Mouse (Mus musculus): ENCODE data around the gene Gse1. TPM values are rescaled to one million over a fixed set of nuclear protein-coding genes. Genes with fewer than 3 reads are reported as not detected.

Gse1 gene
- polyA plus RNA-seq, 1 experiment: 14.8 TPM

GRCm38 (mm10) chr8:120595963-120596362, 367.7 kb downstream of the Gse1 start:
- TF ChIP-seq CTCF (conservative IDR thresholded peaks at IDR 0.05; ENCODE audit: insufficient read depth, insufficient read length, low read depth, low read length) (peak; percentile 80), POLR2A (IDR thresholded peaks at IDR 0.05; ENCODE audit: low read depth, low read length) (no peak)
- Histone ChIP-seq H3K27me3 (replicated peaks; ENCODE audit: control insufficient read depth, insufficient read depth, low read length) (no peaks in the 10 kb centered on the region), H3K27ac (ENCODE audit: insufficient read depth, low read depth, low read length) (no peak overlapping the region), H3K36me3 (ENCODE audit: control insufficient read depth, insufficient read depth, low read length) (no peaks in the 10 kb centered on the region), H3K4me3 (ENCODE audit: insufficient read depth, low read depth, low read length) (no peak overlapping the region), H3K4me1 (ENCODE audit: control insufficient read depth, insufficient read depth, low read length) (no peaks in the 10 kb centered on the region)
- WGBS: 13% methylated on average over 5 of the region's 5 CpGs
- DNase-seq: peak; percentile 67

- Histone ChIP-seq H3K27me3 (replicated peaks; ENCODE audit: control insufficient read depth, insufficient read depth, low read length) (no peaks in the 10 kb centered on the region), H3K4me1 (ENCODE audit: control insufficient read depth, insufficient read depth, low read length) (no peaks in the 10 kb centered on the region), H3K36me3 (ENCODE audit: control insufficient read depth, insufficient read depth, low read length) (no peaks in the 10 kb centered on the region), H3K27ac (ENCODE audit: insufficient read depth, low read depth, low read length) (no peak overlapping the region), H3K4me3 (ENCODE audit: insufficient read depth, low read depth, low read length) (no peak overlapping the region)
- no peak for DNase-seq
- whole genome bisulfite sequencing: 46% methylated on average over 24 of the region's 24 CpGs
- TF ChIP-seq CTCF (conservative IDR thresholded peaks at IDR 0.05; ENCODE audit: insufficient read depth, insufficient read length, low read depth, low read length): no peak
- TF ChIP-seq POLR2A (IDR thresholded peaks at IDR 0.05; ENCODE audit: low read depth, low read length): no peak
These were observed 370.3 kb downstream of the Gse1 start for GRCm38 (mm10) chr8:120598579-120598978.

- 52% methylated on average over 7 of the region's 7 CpGs for WGBS
- TF ChIP-seq POLR2A (IDR thresholded peaks at IDR 0.05; ENCODE audit: low read depth, low read length) (no peak), CTCF (conservative IDR thresholded peaks at IDR 0.05; ENCODE audit: insufficient read depth, insufficient read length, low read depth, low read length) (peak; percentile 88)
- Histone ChIP-seq H3K27me3 (replicated peaks; ENCODE audit: control insufficient read depth, insufficient read depth, low read length) (no peaks in the 10 kb centered on the region), H3K4me1 (ENCODE audit: control insufficient read depth, insufficient read depth, low read length) (no peaks in the 10 kb centered on the region), H3K4me3 (ENCODE audit: insufficient read depth, low read depth, low read length) (no peak overlapping the region), H3K36me3 (ENCODE audit: control insufficient read depth, insufficient read depth, low read length) (no peaks in the 10 kb centered on the region), H3K27ac (ENCODE audit: insufficient read depth, low read depth, low read length) (no peak overlapping the region)
- peak; percentile 90 for DNase-seq
These were observed 371.2 kb downstream of the Gse1 start for GRCm38 (mm10) chr8:120599504-120599903.

GRCm38 (mm10) chr8:120602672-120603071, 374.4 kb downstream of the Gse1 start:
- TF ChIP-seq POLR2A (IDR thresholded peaks at IDR 0.05; ENCODE audit: low read depth, low read length) (no peak), CTCF (conservative IDR thresholded peaks at IDR 0.05; ENCODE audit: insufficient read depth, insufficient read length, low read depth, low read length) (no peak)
- DNase-seq: no peak
- Histone ChIP-seq H3K4me3 (ENCODE audit: insufficient read depth, low read depth, low read length) (no peak overlapping the region), H3K4me1 (ENCODE audit: control insufficient read depth, insufficient read depth, low read length) (no peaks in the 10 kb centered on the region), H3K36me3 (ENCODE audit: control insufficient read depth, insufficient read depth, low read length) (no peaks in the 10 kb centered on the region), H3K27ac (ENCODE audit: insufficient read depth, low read depth, low read length) (no peak overlapping the region), H3K27me3 (replicated peaks; ENCODE audit: control insufficient read depth, insufficient read depth, low read length) (no peaks in the 10 kb centered on the region)
- 65% methylated on average over 6 of the region's 6 CpGs for WGBS

GRCm38 (mm10) chr8:120607460-120607859, 379.2 kb downstream of the Gse1 start:
- WGBS: 73% methylated on average over 9 of the region's 9 CpGs
- no peaks in the 10 kb centered on the region for H3K36me3 ChIP-seq (ENCODE audit: control insufficient read depth, insufficient read depth, low read length)
- H3K4me1 ChIP-seq (ENCODE audit: control insufficient read depth, insufficient read depth, low read length): no peaks in the 10 kb centered on the region
- TF ChIP-seq CTCF (conservative IDR thresholded peaks at IDR 0.05; ENCODE audit: insufficient read depth, insufficient read length, low read depth, low read length) (no peak), POLR2A (IDR thresholded peaks at IDR 0.05; ENCODE audit: low read depth, low read length) (no peak)
- no peaks in the 10 kb centered on the region for H3K27me3 ChIP-seq (replicated peaks; ENCODE audit: control insufficient read depth, insufficient read depth, low read length)
- no peak overlapping the region for H3K4me3 ChIP-seq (ENCODE audit: insufficient read depth, low read depth, low read length)
- no peak for DNase-seq
- no peak overlapping the region for H3K27ac ChIP-seq (ENCODE audit: insufficient read depth, low read depth, low read length)

- H3K27ac ChIP-seq (ENCODE audit: insufficient read depth, low read depth, low read length): no peak overlapping the region
- 10% methylated on average over 7 of the region's 7 CpGs for WGBS
- no peaks in the 10 kb centered on the region for H3K36me3 ChIP-seq (ENCODE audit: control insufficient read depth, insufficient read depth, low read length)
- no peaks in the 10 kb centered on the region for H3K4me1 ChIP-seq (ENCODE audit: control insufficient read depth, insufficient read depth, low read length)
- TF ChIP-seq POLR2A (IDR thresholded peaks at IDR 0.05; ENCODE audit: low read depth, low read length) (no peak), CTCF (conservative IDR thresholded peaks at IDR 0.05; ENCODE audit: insufficient read depth, insufficient read length, low read depth, low read length) (peak; percentile 84)
- no peak overlapping the region for H3K4me3 ChIP-seq (ENCODE audit: insufficient read depth, low read depth, low read length)
- no peaks in the 10 kb centered on the region for H3K27me3 ChIP-seq (replicated peaks; ENCODE audit: control insufficient read depth, insufficient read depth, low read length)
- DNase-seq: peak; percentile 77
These were observed 379.6 kb downstream of the Gse1 start for GRCm38 (mm10) chr8:120607885-120608284.

GRCm38 (mm10) chr8:120610824-120611223, 382.6 kb downstream of the Gse1 start:
- no peak overlapping the region for H3K4me3 ChIP-seq (ENCODE audit: insufficient read depth, low read depth, low read length)
- H3K27me3 ChIP-seq (replicated peaks; ENCODE audit: control insufficient read depth, insufficient read depth, low read length): no peaks in the 10 kb centered on the region
- no peaks in the 10 kb centered on the region for H3K4me1 ChIP-seq (ENCODE audit: control insufficient read depth, insufficient read depth, low read length)
- no peaks in the 10 kb centered on the region for H3K36me3 ChIP-seq (ENCODE audit: control insufficient read depth, insufficient read depth, low read length)
- no peak for DNase-seq
- TF ChIP-seq CTCF (conservative IDR thresholded peaks at IDR 0.05; ENCODE audit: insufficient read depth, insufficient read length, low read depth, low read length) (no peak), POLR2A (IDR thresholded peaks at IDR 0.05; ENCODE audit: low read depth, low read length) (no peak)
- H3K27ac ChIP-seq (ENCODE audit: insufficient read depth, low read depth, low read length): no peak overlapping the region
- 80% methylated on average over 6 of the region's 6 CpGs for WGBS

Data from kidney, adult 2 months (tissue).